Mouse (Mus musculus) thymus, adult 2 months (tissue): Measurements from ENCODE around the gene Kiss1. TPM values are rescaled to one million over a fixed set of nuclear protein-coding genes. Genes with fewer than 3 reads are reported as not detected.

Experiments used
- DNase-seq: peaks from one replicate; pipeline ENCODE4 v3.0.0; 2021
- H3K27ac ChIP-seq: fragments of 200-500 bp; 2 replicates; pipeline ENCODE4 v1.5.1; 2012; ENCODE audit warnings: low read length, control low read depth; ENCODE audit not compliant: control insufficient read depth, insufficient read depth
- H3K27me3 ChIP-seq: fragments of 200-500 bp; 2 replicates; pipeline ENCODE4 v1.6.1; 2012; ENCODE audit warnings: mild to moderate bottlenecking, low read length, moderate library complexity, mixed read lengths; ENCODE audit not compliant: control insufficient read depth, insufficient read depth
- H3K36me3 ChIP-seq: fragments of 200-500 bp; 2 replicates; pipeline ENCODE4 v1.6.1; 2012; ENCODE audit warnings: mild to moderate bottlenecking, low read length, moderate library complexity; ENCODE audit not compliant: control insufficient read depth, insufficient read depth
- H3K4me1 ChIP-seq: fragments of 200-500 bp; replicated peaks from 2 replicates; pipeline ENCODE4 v1.6.1; 2012; ENCODE audit warnings: low read length; ENCODE audit not compliant: control insufficient read depth, insufficient read depth
- H3K4me3 ChIP-seq: fragments of 200-500 bp; 2 replicates; pipeline ENCODE4 v1.5.1; 2012; ENCODE audit warnings: mild to moderate bottlenecking, low read length, control low read depth, moderate library complexity; ENCODE audit not compliant: control insufficient read depth, insufficient read depth
- CTCF ChIP-seq: fragments of 200-500 bp; IDR thresholded peaks from 2 replicates; pipeline ENCODE4 v1.5.1; 2012; ENCODE audit warnings: mild to moderate bottlenecking, control low read depth, low read length, moderate library complexity, borderline replicate concordance; ENCODE audit not compliant: control insufficient read depth, poor library complexity, insufficient read depth; ENCODE audit errors: extremely low read depth
- POLR2A ChIP-seq: fragments of 200-500 bp; IDR thresholded peaks from 2 replicates; pipeline ENCODE4 v1.6.1; 2012; ENCODE audit warnings: mild to moderate bottlenecking, low read length, control low read depth, moderate library complexity; ENCODE audit not compliant: control insufficient read depth, poor library complexity, insufficient read depth; ENCODE audit errors: extremely low read depth
- WGBS: fragments of 180-500 bp; shearing (Covaris S2); methylation state at CpG from one replicate; pipeline ENCODE4 v1.1.7; 2018; 5-methylcytosine and 5-hydroxymethylcytosine counted together
- polyA plus RNA-seq: library from polyadenylated mRNA; depleted of rRNA; stranded (reverse); fragments of >200 nt; gene quantifications from 2 replicates; pipeline ENCODE4 v1.2.3, GENCODE M21; 2012

Gene Kiss1
- polyA plus RNA-seq, 1 experiment = not detected

- no peak for TF ChIP-seq CTCF
- no peak for TF ChIP-seq POLR2A
- Histone ChIP-seq H3K27me3 (no peaks in the 10 kb centered on the region; the same call in 1 of the 2 replicates), H3K27ac (no peak overlapping the region), H3K4me1 (no peaks in the 10 kb centered on the region), H3K4me3 (no peak overlapping the region), H3K36me3 (no peaks in the 10 kb centered on the region)
- no peak for DNase-seq
- 94% methylated on average over 7 of the region's 7 CpGs for WGBS
Observed at GRCm38 (mm10) chr1:133285907-133286306, 35.8 kb upstream of the Kiss1 start.

DNA sequence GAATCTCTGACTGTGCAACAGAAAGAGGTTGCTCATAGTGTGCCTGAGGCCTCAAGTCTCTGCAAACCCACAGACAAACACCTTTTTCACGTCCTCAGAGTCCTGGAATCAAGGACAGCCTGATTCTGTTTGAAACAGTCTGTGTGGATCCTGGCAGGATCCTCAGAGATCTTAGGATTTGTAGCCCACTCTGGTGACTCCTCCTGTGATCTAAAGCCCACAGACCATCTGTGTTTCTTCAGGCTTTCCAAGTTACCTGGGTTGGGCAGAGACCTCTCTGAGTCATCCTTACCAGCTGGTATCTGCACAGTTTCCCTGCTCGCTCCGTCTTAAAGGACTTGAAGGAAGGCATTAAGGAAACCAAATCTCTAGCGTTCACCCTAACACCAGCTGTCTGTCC lies 34.6 kb upstream of the Kiss1 start:
- Histone ChIP-seq H3K27ac (no peak overlapping the region), H3K4me1 (no peaks in the 10 kb centered on the region), H3K4me3 (no peak overlapping the region), H3K36me3 (no peaks in the 10 kb centered on the region), H3K27me3 (no peaks in the 10 kb centered on the region; the same call in 1 of the 2 replicates)
- TF ChIP-seq CTCF (no peak), POLR2A (no peak)
- 93% methylated on average over 4 of the region's 4 CpGs for WGBS
- DNase-seq = no peak

DNA sequence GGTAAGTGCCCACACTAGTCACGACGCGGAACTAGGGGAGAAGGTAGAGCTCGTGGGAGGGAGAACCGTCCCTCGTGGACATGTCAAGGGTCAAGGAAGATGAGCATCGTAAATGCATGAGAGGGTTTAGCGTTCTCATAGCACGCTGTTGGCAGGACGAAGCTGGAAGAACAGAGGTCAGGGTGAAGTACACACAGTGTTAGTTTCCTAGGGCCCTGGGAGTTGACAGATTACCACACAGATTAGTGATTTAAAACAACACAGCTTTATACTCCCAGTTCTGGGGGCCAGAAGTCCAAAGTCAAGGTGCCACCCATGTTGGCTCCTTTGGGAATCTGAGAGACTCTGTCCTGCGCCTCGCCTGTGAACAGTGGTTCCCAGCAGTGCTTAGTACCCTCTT lies 33.8 kb upstream of the Kiss1 start:
- Histone ChIP-seq H3K4me1 (no peaks in the 10 kb centered on the region), H3K27me3 (no peaks in the 10 kb centered on the region; the same call in 1 of the 2 replicates), H3K36me3 (no peaks in the 10 kb centered on the region), H3K4me3 (no peak overlapping the region), H3K27ac (no peak overlapping the region)
- 96% methylated on average over 12 of the region's 12 CpGs for WGBS
- TF ChIP-seq POLR2A (no peak), CTCF (no peak)
- no peak for DNase-seq

DNA sequence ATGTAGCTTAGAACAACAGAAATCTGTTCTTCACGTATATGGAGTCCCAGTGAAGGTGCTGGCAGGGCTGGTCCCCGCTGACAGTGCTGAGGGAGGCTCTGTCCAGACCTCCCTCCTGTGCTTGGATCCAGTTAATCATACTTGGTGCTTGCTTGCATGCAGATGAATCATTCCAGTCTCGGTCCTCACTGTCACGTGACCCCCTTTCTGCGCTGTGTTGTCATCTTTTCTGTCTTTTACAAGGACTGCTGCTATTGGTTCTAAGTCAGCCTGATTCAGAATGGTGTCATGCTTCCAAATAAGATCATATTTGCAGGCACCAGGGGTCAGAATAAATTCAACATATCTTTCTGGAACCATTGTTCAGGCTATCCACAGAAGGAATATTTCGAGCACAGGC lies 29.8 kb upstream of the Kiss1 start:
- no peaks in the 10 kb centered on the region for H3K4me1 ChIP-seq
- DNase-seq = no peak
- 97% methylated on average over 6 of the region's 6 CpGs for WGBS
- no peak overlapping the region for H3K27ac ChIP-seq
- H3K4me3 ChIP-seq = no peak overlapping the region
- no peaks in the 10 kb centered on the region for H3K36me3 ChIP-seq
- no peaks in the 10 kb centered on the region; the same call in 1 of the 2 replicates for H3K27me3 ChIP-seq
- TF ChIP-seq POLR2A = no peak
- TF ChIP-seq CTCF = no peak

- Histone ChIP-seq H3K4me1 (no peaks in the 10 kb centered on the region), H3K27me3 (no peaks in the 10 kb centered on the region; the same call in 1 of the 2 replicates), H3K36me3 (no peaks in the 10 kb centered on the region), H3K4me3 (no peak overlapping the region), H3K27ac (no peak overlapping the region)
- TF ChIP-seq CTCF = no peak
- no peak for TF ChIP-seq POLR2A
- no peak for DNase-seq
Observed at GRCm38 (mm10) chr1:133292608-133293007, 29.1 kb upstream of the Kiss1 start.

- H3K27me3 ChIP-seq = no peaks in the 10 kb centered on the region
- H3K4me3 ChIP-seq = no peak overlapping the region
- H3K4me1 ChIP-seq = no peaks in the 10 kb centered on the region
- no peak overlapping the region for H3K27ac ChIP-seq
- WGBS = 95% methylated on average over 9 of the region's 9 CpGs
- TF ChIP-seq POLR2A (no peak), CTCF (no peak)
- DNase-seq = no peak
- no peaks in the 10 kb centered on the region for H3K36me3 ChIP-seq
Observed at GRCm38 (mm10) chr1:133296376-133296775, 25.3 kb upstream of the Kiss1 start.

DNA sequence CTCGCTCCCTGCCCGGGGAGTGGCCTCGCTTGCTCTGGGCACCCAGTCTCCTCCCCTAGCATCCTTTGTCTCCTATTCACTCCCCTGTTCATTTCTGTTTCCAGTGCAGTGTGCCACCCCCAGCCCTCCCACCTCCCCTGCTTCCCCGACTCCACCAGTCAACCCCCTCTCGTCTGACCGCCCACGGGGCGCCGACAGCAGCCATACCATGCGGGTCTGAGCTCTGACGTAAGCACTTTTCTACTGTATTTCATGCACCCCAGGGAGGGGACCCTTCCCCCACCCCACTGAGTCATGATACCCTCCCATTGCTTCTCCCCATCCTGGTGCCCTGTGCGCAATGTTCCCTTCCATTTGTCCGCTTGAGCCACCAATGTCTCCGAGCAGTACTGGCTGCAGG lies 22.9 kb upstream of the Kiss1 start:
- WGBS = 81% methylated on average over 14 of the region's 14 CpGs
- TF ChIP-seq CTCF = no peak
- Histone ChIP-seq H3K36me3 (no peaks in the 10 kb centered on the region), H3K4me3 (no peak overlapping the region), H3K4me1 (no peaks in the 10 kb centered on the region), H3K27me3 (no peaks in the 10 kb centered on the region), H3K27ac (no peak overlapping the region)
- DNase-seq = no peak
